Comparison of ENCODE assay signal across 8 mouse cellular contexts in the genomic region with DNA sequence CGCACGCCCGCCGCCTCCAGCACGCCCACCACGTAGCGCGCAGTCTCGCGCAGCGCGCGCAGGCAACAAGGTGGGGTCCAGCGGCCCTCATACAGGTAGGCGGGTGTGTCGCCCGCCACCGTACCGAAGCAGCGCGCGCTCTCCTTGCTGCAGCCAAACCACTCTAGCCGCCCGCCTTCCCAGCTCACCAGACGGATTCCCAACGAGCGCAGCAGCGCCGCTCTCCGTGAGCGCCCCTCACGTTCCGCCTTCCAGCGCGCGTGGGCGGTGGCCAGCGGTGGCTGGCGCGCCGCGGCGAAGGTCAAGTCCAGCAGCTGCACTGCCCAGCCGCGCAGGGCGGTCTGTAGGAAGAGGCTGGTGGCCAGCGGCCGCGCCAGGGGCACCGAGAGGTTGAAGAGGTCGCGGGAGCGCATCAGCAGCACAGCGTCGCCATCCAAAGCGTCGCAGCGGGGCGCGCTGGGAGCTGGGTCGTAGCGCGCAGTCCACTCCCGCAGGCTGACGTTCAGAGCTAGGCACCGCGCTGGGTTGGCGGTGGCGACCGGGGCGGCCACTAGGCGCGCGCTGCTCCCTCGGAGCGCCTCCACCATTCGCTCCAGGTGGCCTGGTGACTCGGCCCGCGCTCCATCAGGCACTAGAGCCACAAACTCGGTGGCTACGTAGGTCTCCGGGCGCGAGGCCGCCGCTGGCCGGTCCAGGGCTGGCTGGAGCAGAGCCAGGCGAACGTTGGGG. TPM values are rescaled to one million over a fixed set of nuclear protein-coding genes. Genes with fewer than 3 reads are reported as not detected.
DNase-seq lines count a peak whose midpoint lies in the region; ATAC-seq and TF ChIP-seq lines count a peak whose summit lies in the region.

No protein-coding gene starts in this region.

- 0 out of 2 replicates have a peak, but pooled peaks cover 10% of the 10 kb centered on the region for H3K27me3 ChIP-seq in forebrain, embryonic 15.5 days
- peaks cover 31% of the 10 kb centered on the region for H3K27me3 ChIP-seq in limb, embryonic 12.5 days

- peak; percentile 54; the same call in 1 of the 2 replicates for TF ChIP-seq POLR2A in olfactory bulb, adult 2 months (IDR thresholded peaks at IDR 0.05; ENCODE audit: insufficient read depth, low read depth, low read length)

- peak overlapping the region; percentile 82 for H3K27ac ChIP-seq in forebrain, embryonic 15.5 days (replicated peaks)
- no peak overlapping the region for H3K27ac ChIP-seq in limb, embryonic 12.5 days
- H3K27ac ChIP-seq in olfactory bulb, adult 2 months (ENCODE audit: insufficient read depth, low read depth, low read length), result peak overlapping the region; percentile 24

- peak overlapping the region; percentile 59 for H3K4me3 ChIP-seq in forebrain, embryonic 15.5 days
- H3K4me3 ChIP-seq in limb, embryonic 12.5 days (replicated peaks), result peak overlapping the region; percentile 52
- peak overlapping the region; percentile 48 for H3K4me3 ChIP-seq in olfactory bulb, adult 2 months (ENCODE audit: insufficient read depth, low read depth, low read length)

- peak; percentile 41 to 75 for DNase-seq in adrenal gland, adult (ENCODE audit: inconsistent age in 2 of 2, low spot score in 1 of 2)
- no peak for DNase-seq in adrenal gland, postnatal 4 days (ENCODE audit: low spot score in 2 of 2)
- peak; percentile 39 for DNase-seq in lung, postnatal 10 days
- DNase-seq in lung, postnatal 25 days (ENCODE audit: low spot score), result no peak
- no peak for DNase-seq in thymus, postnatal 4 days

- H3K4me1 ChIP-seq in forebrain, embryonic 15.5 days, result peaks cover 35% of the 10 kb centered on the region
- H3K4me1 ChIP-seq in limb, embryonic 12.5 days (replicated peaks), result peaks cover 32% of the 10 kb centered on the region
- H3K4me1 ChIP-seq in olfactory bulb, adult 2 months (ENCODE audit: control insufficient read depth, insufficient read depth, low read length), result peaks cover 21% of the 10 kb centered on the region

- 5% methylated on average over 90 of the region's 90 CpGs for WGBS in forebrain, embryonic 15.5 days
- WGBS in limb, embryonic 12.5 days, result 4% methylated on average over 90 of the region's 90 CpGs
- WGBS in olfactory bulb, adult 2 months, result 23% methylated on average over 90 of the region's 90 CpGs

- H3K9me3 ChIP-seq in forebrain, embryonic 15.5 days, result no peaks in the 10 kb centered on the region
- H3K9me3 ChIP-seq in limb, embryonic 12.5 days, result no peaks in the 10 kb centered on the region

- TF ChIP-seq CTCF in olfactory bulb, adult 2 months (IDR thresholded peaks at IDR 0.05; ENCODE audit: insufficient read depth, low read depth, low read length), result no peak; the same call in 1 of the 2 replicates

- H3K36me3 ChIP-seq in forebrain, embryonic 15.5 days, result 0 out of 2 replicates have a peak, but pooled peaks cover 3% of the 10 kb centered on the region
- peaks cover 44% of the 10 kb centered on the region for H3K36me3 ChIP-seq in limb, embryonic 12.5 days

- peak overlapping the region; percentile 65 for H3K9ac ChIP-seq in forebrain, embryonic 15.5 days (replicated peaks)
- H3K9ac ChIP-seq in limb, embryonic 12.5 days (replicated peaks), result peak overlapping the region; percentile 57

- ATAC-seq in forebrain, embryonic 15.5 days (replicated peaks), result peak; percentile 29
- ATAC-seq in limb, embryonic 12.5 days (ENCODE audit: insufficient number of reproducible peaks, insufficient read depth, low FRiP score, low TSS enrichment, low read depth), result peak; percentile 34; the same call in 1 of the 2 replicates

- peak overlapping the region; percentile 79 for H3K4me2 ChIP-seq in forebrain, embryonic 15.5 days (replicated peaks)
- H3K4me2 ChIP-seq in limb, embryonic 12.5 days, result peak overlapping the region; percentile 98

RNA-seq across cellular contexts. Expression of a gene that starts 4.6 kb away (rescaled TPM):
- total RNA-seq in adrenal gland, postnatal 4 days (2021), result 100 to 1,000 TPM in 1 of 2 experiments, 10 to 100 TPM in 1; 96.9 to 106 TPM
- polyA plus RNA-seq in forebrain, embryonic 15.5 days (2015; fragmentation: Nextera tagmentation; extraction: Ambion mirVana), result 185 and 193 TPM in 2 replicates
- polyA plus RNA-seq in limb, embryonic 12.5 days (2016; fragmentation: Nextera tagmentation; extraction: Ambion mirVana), result 148 and 155 TPM in 2 replicates
- not detected in 2 replicates for polyA plus RNA-seq in olfactory bulb, adult 2 months (2012; ENCODE audit: insufficient read depth, insufficient read length, low replicate concordance, missing spikeins)

RNA-seq across cellular contexts. Expression of a gene that starts 5.4 kb away (rescaled TPM):
- total RNA-seq in adrenal gland, postnatal 4 days (2021), result 10 to 100 TPM; 26.3 to 29.0 TPM
- 28.2 and 29.0 TPM in 2 replicates for polyA plus RNA-seq in forebrain, embryonic 15.5 days (2015; fragmentation: Nextera tagmentation; extraction: Ambion mirVana)
- 33.1 and 34.8 TPM in 2 replicates for polyA plus RNA-seq in limb, embryonic 12.5 days (2016; fragmentation: Nextera tagmentation; extraction: Ambion mirVana)
- polyA plus RNA-seq in olfactory bulb, adult 2 months (2012; ENCODE audit: insufficient read depth, insufficient read length, low replicate concordance, missing spikeins), result not detected in 2 replicates

RNA-seq across cellular contexts. Expression of a gene that starts 29.9 kb away (rescaled TPM):
- total RNA-seq in adrenal gland, postnatal 4 days (2021), result 10 to 100 TPM; 60.8 to 61.0 TPM
- 10.0 and 13.6 TPM in 2 replicates for polyA plus RNA-seq in forebrain, embryonic 15.5 days (2015; fragmentation: Nextera tagmentation; extraction: Ambion mirVana)
- 43.7 and 48.7 TPM in 2 replicates for polyA plus RNA-seq in limb, embryonic 12.5 days (2016; fragmentation: Nextera tagmentation; extraction: Ambion mirVana)
- polyA plus RNA-seq in olfactory bulb, adult 2 months (2012; ENCODE audit: insufficient read depth, insufficient read length, low replicate concordance, missing spikeins), result not detected in 2 replicates

RNA-seq across cellular contexts. Expression of a gene that starts 31.6 kb away (rescaled TPM):
- 10 to 100 TPM; 22.0 to 22.2 TPM for total RNA-seq in adrenal gland, postnatal 4 days (2021)
- polyA plus RNA-seq in forebrain, embryonic 15.5 days (2015; fragmentation: Nextera tagmentation; extraction: Ambion mirVana), result 7.0 and 8.0 TPM in 2 replicates
- polyA plus RNA-seq in limb, embryonic 12.5 days (2016; fragmentation: Nextera tagmentation; extraction: Ambion mirVana), result 16.0 and 16.2 TPM in 2 replicates
- not detected in 2 replicates for polyA plus RNA-seq in olfactory bulb, adult 2 months (2012; ENCODE audit: insufficient read depth, insufficient read length, low replicate concordance, missing spikeins)

Comparison
In these comparisons a context has a peak if more than half of its experiments do, and no peak if none do; other contexts are left out.
1. DNase-seq: peak in adrenal gland, adult (2 of 2) and lung, postnatal 10 days (single experiment); none in adrenal gland, postnatal 4 days (0 of 2), lung, postnatal 25 days (single experiment) and thymus, postnatal 4 days (single experiment).
2. RNA of a gene that starts 29.9 kb away (polyA plus RNA-seq): 43.7 to 48.7 TPM in limb, embryonic 12.5 days and 10.0 to 13.6 TPM in forebrain, embryonic 15.5 days; not detected in olfactory bulb, adult 2 months; every median in the first group is over 10 times any median in the second.
3. Peak in every context shown above with its lines, with median percentiles within 50 percentile points of each other: H3K4me3 ChIP-seq.